Mouse (Mus musculus): ENCODE results near the gene Prkcsh.

DNA sequence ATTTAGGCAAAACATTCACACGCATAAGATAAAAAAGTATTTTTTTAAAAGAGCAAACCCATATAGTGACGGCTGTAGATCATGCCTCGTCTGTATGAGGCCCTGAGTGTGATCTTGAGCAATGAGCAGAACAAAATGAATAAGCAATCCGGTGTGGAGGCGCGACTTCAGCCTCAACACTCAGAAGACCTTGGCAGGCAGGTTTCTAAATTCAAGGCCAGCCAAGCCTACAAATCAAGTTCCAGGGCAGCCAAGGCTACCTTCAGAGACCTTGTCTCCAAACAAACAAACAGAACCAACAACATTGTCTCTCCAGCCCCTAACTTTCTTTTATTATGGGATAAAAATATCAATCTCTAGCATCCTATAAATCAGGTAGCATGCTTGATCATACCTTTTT is 2.3 kb upstream of the Prkcsh start:
- TF ChIP-seq CTCF (IDR thresholded peaks at IDR 0.05) (no peak), POLR2A (IDR thresholded peaks at IDR 0.05; ENCODE audit: insufficient read depth, low read depth, low read length) (no peak)

All from heart, adult 2 months (tissue).